28 mouse cellular contexts compared by ENCODE assay signal in the genomic region with DNA sequence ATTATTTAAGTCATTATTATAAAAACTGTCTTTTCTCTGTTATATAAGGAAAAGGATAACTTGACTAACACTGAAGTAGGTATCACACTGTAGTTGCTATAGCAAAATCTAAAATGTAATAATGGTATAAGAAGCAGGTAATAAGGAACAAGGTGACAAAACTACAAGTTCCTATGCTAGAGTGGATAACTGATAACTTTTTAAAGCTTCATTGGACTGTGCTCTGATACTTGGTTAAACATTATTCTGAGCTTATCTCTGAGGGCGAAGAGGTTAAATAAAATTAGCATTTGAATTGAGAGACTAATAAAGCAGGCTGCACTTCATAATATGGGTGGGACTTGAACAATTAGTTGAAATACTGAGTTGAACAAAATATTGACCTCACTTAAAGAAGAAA.
"Had no signal": no experiment of that assay in that cellular context is flagged by ENCODE, and none has a peak within 500 bp of the region (broad histone marks: within the 10 kb centered on the region; RNA-seq: fewer than 3 reads in every experiment).

No protein-coding gene starts in this region.

- H3K4me3 ChIP-seq: embryonic facial prominence, embryonic 10.5 days; embryonic facial prominence, embryonic 12.5 days; embryonic facial prominence, embryonic 13.5 days; embryonic facial prominence, embryonic 15.5 days; erythroblast, embryonic 14.5 days; forebrain, embryonic 10.5 days; forebrain, embryonic 12.5 days; forebrain, embryonic 13.5 days; forebrain, embryonic 15.5 days; gastrocnemius, adult 2 months; heart, adult 2 months had no signal

- H3K27me3 ChIP-seq: embryonic facial prominence, embryonic 12.5 days; embryonic facial prominence, embryonic 13.5 days; embryonic facial prominence, embryonic 15.5 days; forebrain, embryonic 12.5 days; forebrain, embryonic 13.5 days; forebrain, embryonic 15.5 days had no signal

- DNase-seq: cerebellum, adult 2 months; cerebellum, adult 8-10 months; cerebellum, adult 9-11 months; cerebellum, postnatal 10 days; cerebellum, postnatal 14 days; cerebellum, postnatal 25 days; cerebellum, postnatal 36 days; embryo, embryonic 11 days; forebrain, postnatal 0 days; gastrocnemius, adult 2 months; gastrocnemius, postnatal 10 days; gastrocnemius, postnatal 14 days; gastrocnemius, postnatal 25 days; gastrocnemius, postnatal 36 days; heart, adult 11 months; heart, adult 18-20 months; heart, adult 2 months had no signal

- H3K36me3 ChIP-seq: embryonic facial prominence, embryonic 12.5 days; embryonic facial prominence, embryonic 15.5 days; forebrain, embryonic 12.5 days; forebrain, embryonic 15.5 days had no signal

- ATAC-seq: forebrain, embryonic 13.5 days; forebrain, embryonic 14.5 days; forebrain, embryonic 15.5 days; forebrain, embryonic 16.5 days; forebrain, postnatal 0 days had no signal

- H3K9me3 ChIP-seq: forebrain, embryonic 10.5 days; forebrain, embryonic 12.5 days; forebrain, embryonic 13.5 days; forebrain, embryonic 15.5 days had no signal

- H3K27ac ChIP-seq: embryonic facial prominence, embryonic 10.5 days; embryonic facial prominence, embryonic 12.5 days; embryonic facial prominence, embryonic 13.5 days; embryonic facial prominence, embryonic 15.5 days; forebrain, embryonic 10.5 days; forebrain, embryonic 12.5 days; forebrain, embryonic 13.5 days; forebrain, embryonic 15.5 days; gastrocnemius, adult 2 months; heart, adult 2 months had no signal

- H3K4me2 ChIP-seq: embryonic facial prominence, embryonic 12.5 days; embryonic facial prominence, embryonic 13.5 days; embryonic facial prominence, embryonic 15.5 days; forebrain, embryonic 12.5 days; forebrain, embryonic 13.5 days; forebrain, embryonic 15.5 days had no signal

- H3K4me1 ChIP-seq: embryonic facial prominence, embryonic 10.5 days; embryonic facial prominence, embryonic 12.5 days; embryonic facial prominence, embryonic 13.5 days; embryonic facial prominence, embryonic 15.5 days; forebrain, embryonic 10.5 days; forebrain, embryonic 12.5 days; forebrain, embryonic 13.5 days; forebrain, embryonic 15.5 days had no signal

- H3K9ac ChIP-seq: embryonic facial prominence, embryonic 12.5 days; embryonic facial prominence, embryonic 13.5 days; embryonic facial prominence, embryonic 15.5 days; forebrain, embryonic 12.5 days; forebrain, embryonic 13.5 days; forebrain, embryonic 15.5 days; forebrain, postnatal 0 days had no signal
